Mouse (Mus musculus) hindbrain, embryonic 13.5 days (tissue): Measurements from ENCODE around the gene Rcc1. TPM values are rescaled to one million over a fixed set of nuclear protein-coding genes. Genes with fewer than 3 reads are reported as not detected.
A peak's percentile ranks its signal among the peaks of the same experiment; 100 is the strongest.
"Not testable (repeated sequence)": the region's sequence is repeated elsewhere in the genome, so short reads cannot be mapped to it uniquely, and the experiment has no call there.

Experiments used
- ATAC-seq: fragments of 200-750 bp; cut with Nextera tagmentation; 2 replicates; pipeline ENCODE4 v1.8.0; 2017; ENCODE audit warnings: moderate TSS enrichment; ENCODE audit not compliant: low FRiP score
- H3K27ac ChIP-seq: fragments of 300-500 bp; sonication (generic); 2 replicates; pipeline ENCODE4 v1.5.1; 2015; ENCODE audit warnings: inconsistent platforms, mild to moderate bottlenecking, moderate library complexity
- H3K27me3 ChIP-seq: fragments of 300-500 bp; sonication (generic); 2 replicates; pipeline ENCODE4 v1.6.1; 2015; ENCODE audit warnings: mild to moderate bottlenecking, inconsistent platforms
- H3K36me3 ChIP-seq: fragments of 300-500 bp; sonication (generic); 2 replicates; pipeline ENCODE4 v1.6.1; 2015; ENCODE audit warnings: mild to moderate bottlenecking, inconsistent platforms
- H3K4me1 ChIP-seq: fragments of 300-500 bp; sonication (generic); replicated peaks from 2 replicates; pipeline ENCODE4 v1.6.1; 2015; ENCODE audit warnings: inconsistent platforms
- H3K4me2 ChIP-seq: fragments of 300-500 bp; sonication (generic); 2 replicates; pipeline ENCODE4 v1.6.1; 2015; ENCODE audit warnings: inconsistent platforms, mild to moderate bottlenecking, moderate library complexity
- H3K4me3 ChIP-seq: fragments of 300-500 bp; sonication (generic); 2 replicates; pipeline ENCODE4 v1.5.1; 2015; ENCODE audit warnings: mild to moderate bottlenecking, inconsistent platforms
- H3K9ac ChIP-seq: fragments of 300-500 bp; sonication (generic); 2 replicates; pipeline ENCODE4 v1.6.1; 2015; ENCODE audit warnings: mild to moderate bottlenecking, inconsistent platforms
- H3K9me3 ChIP-seq: fragments of 300-500 bp; sonication (generic); 2 replicates; pipeline ENCODE4 v1.6.1; 2016; ENCODE audit warnings: inconsistent platforms
- WGBS: fragments of 180-500 bp; shearing (Covaris S2); methylation state at CpG from one replicate; pipeline ENCODE4 v1.1.7; 2015; 5-methylcytosine and 5-hydroxymethylcytosine counted together
- polyA plus RNA-seq: library from polyadenylated mRNA; unstranded; fragments of >200 nt; fragmentation: Nextera tagmentation; extraction: Ambion mirVana; gene quantifications from 2 replicates; pipeline ENCODE4 v1.2.1, GENCODE M21; 2015

Gene Rcc1
- polyA plus RNA-seq, 1 experiment from 2014 or later: 37.2 TPM

DNA sequence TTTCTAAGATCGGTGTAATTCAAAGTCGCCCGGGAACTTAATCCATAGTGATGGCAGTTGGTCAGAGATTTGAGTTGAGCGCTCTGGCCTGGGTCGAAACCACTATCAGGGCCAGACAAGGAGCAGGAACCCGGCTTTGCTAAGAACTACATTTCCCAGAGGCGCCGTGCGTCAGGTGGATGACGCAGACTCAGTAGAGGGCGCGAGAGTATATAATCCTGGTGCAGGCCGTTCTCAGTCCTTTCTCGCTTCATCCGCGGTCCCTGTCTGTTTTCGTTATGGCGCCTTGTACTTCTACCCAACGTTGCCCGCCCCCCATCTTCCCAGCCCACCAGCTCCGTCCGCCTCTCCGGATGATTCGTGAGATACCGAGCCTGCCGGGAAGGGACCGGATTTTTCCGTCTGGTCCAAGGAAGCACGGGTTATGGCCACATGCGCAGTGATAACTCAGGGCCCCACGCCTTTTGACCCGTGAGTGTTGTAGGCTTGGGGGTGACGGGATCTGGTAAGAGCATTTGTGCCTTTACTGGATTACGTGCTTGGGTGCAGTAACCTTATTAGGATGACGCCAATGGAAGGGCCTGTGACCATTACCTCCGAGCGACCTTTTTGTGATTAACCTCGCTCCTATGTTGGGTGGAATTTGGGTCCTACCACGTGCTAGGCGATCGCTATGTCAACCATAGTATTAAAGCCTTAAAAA is 44.8 kb downstream of the Rcc1 start:
- Histone ChIP-seq H3K4me1 (peaks cover 15% of the 10 kb centered on the region), H3K27ac (peak overlapping the region; percentile 91), H3K9me3 (no peaks in the 10 kb centered on the region), H3K36me3 (peaks cover 37% of the 10 kb centered on the region), H3K4me2 (peak overlapping the region; percentile 81), H3K4me3 (peak overlapping the region; percentile 60), H3K9ac (peak overlapping the region; percentile 87), H3K27me3 (no peaks in the 10 kb centered on the region)
- 2% methylated on average over 41 of the region's 41 CpGs for WGBS
- peak; percentile 94 for ATAC-seq

DNA sequence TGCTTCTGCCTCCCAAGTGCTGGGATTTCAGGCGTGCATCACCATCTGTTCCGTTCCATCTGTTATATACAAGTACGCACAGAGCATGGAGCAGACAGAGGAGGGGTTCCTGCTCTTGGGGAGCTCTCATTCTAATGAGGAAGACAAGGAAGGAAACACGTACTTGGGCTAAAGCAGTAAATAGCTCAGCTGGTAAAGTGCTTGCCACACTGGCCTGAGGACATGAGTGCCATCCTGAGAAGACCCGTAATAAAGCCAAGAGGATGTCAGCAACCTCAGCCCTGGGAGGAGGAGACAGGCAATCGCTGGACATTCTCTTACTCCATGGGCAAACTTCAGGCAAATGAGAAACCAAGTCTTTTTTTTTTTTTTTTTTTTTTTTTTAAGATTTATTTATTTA is 47.4 kb downstream of the Rcc1 start:
- no peak for ATAC-seq
- H3K9ac ChIP-seq: no peak overlapping the region
- H3K27ac ChIP-seq: no peak overlapping the region
- H3K4me1 ChIP-seq: peaks cover 20% of the 10 kb centered on the region
- H3K36me3 ChIP-seq: peaks cover 13% of the 10 kb centered on the region
- WGBS: 86% methylated on average over 6 of the region's 6 CpGs
- H3K9me3 ChIP-seq: no peaks in the 10 kb centered on the region
- no peaks in the 10 kb centered on the region for H3K27me3 ChIP-seq
- H3K4me2 ChIP-seq: no peak overlapping the region
- H3K4me3 ChIP-seq: no peak overlapping the region

DNA sequence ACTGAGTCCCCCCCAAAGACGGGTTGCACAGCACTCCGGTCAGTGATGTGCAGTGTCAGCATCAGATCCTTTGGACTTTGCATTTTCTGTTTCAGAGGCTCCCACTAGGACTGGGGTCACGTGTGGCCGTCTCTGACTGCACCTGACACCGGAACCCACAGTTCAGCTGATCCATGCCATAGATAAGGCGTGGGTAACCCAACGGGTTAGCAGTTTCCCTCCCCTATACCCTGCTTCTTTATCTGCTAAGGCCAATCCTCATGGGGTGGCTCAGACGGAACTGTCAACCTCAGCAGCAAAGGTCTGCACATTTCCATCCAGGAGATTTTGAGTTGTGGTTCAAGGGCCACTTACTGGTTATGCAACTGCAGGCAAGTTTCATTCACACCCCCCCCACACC is 48.1 kb downstream of the Rcc1 start:
- 88% methylated on average over 8 of the region's 8 CpGs for WGBS
- Histone ChIP-seq H3K27me3 (no peaks in the 10 kb centered on the region), H3K9me3 (no peaks in the 10 kb centered on the region)

DNA sequence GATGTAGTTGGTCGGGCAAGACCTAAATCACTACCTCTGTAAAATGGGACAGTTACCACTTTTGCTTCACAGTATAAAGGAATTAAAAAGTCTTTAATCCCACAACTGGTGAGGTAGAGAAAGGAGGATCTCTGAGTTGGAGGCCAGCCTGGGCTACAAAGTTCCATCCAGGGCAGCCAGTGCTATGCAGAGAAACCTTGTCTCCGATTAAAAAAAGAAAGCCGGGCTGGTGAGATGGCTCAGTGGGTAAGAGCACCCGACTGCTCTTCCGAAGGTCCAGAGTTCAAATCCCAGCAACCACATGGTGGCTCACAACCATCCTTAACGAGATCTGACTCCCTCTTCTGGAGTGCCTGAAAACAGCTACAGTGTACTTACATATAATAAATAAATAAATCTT is 49.9 kb downstream of the Rcc1 start:
- H3K9me3 ChIP-seq, ATAC-seq, H3K4me1 ChIP-seq, H3K27me3 ChIP-seq, H3K27ac ChIP-seq, H3K36me3 ChIP-seq: not testable (repeated sequence)
- 43% methylated on average over 6 of the region's 6 CpGs for WGBS
- Histone ChIP-seq H3K4me3 (peak overlapping the region; percentile 45), H3K4me2 (peak overlapping the region; percentile 60), H3K9ac (peak overlapping the region; percentile 71)

More for the DNA sequence above, 48.1 kb downstream of the Rcc1 start:
- no peak for ATAC-seq
- peaks cover 16% of the 10 kb centered on the region for H3K4me1 ChIP-seq
- no peak overlapping the region for H3K9ac ChIP-seq
- H3K4me2 ChIP-seq: no peak overlapping the region
- H3K36me3 ChIP-seq: peaks cover 6% of the 10 kb centered on the region
- H3K27ac ChIP-seq: no peak overlapping the region
- no peak overlapping the region for H3K4me3 ChIP-seq

DNA sequence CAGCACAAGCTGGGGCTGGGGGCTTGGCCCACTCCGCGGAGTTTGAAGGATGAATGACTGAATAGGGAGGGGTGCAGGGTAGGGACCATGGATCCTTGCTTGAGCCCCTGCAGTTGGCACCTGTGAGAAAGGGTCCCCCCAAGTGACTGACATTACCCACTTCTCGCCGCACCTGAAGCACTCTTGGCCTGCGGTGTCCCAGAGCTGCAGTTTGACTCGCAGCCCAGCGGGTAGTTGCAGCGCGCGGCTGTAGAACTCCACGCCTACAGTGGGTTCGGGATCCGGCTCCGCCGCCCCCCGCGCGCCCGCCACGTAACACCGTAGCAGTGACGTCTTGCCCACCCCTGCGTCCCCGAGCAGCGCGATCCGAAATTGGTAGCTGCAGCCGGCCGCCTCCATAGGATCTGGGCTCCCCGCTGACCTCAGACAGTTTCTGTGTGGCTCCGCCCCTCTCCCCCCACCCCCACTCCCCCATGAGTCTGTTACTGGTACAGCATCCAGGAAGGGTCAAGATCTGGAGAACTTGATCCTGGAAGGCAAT is 50.4 kb downstream of the Rcc1 start, which contains the start of gene Rab42:
Gene Rab42 (minus strand): TSS at position 447 of the 541 bp plus-strand sequence.
- peak within 1 kb of the TSS; percentile 45 for H3K4me3 ChIP-seq
- no peak within 1 kb of the TSS; the same call in 1 of the 2 replicates for H3K27ac ChIP-seq
- H3K9me3 ChIP-seq: no peaks in the 10 kb centered on the region
- H3K4me1 ChIP-seq: peaks cover 5% of the 10 kb centered on the region; the same call in 1 of the 2 replicates
- H3K9ac ChIP-seq: peak within 1 kb of the TSS; percentile 71
- WGBS: 1% methylated on average over 31 of the region's 31 CpGs
- H3K4me2 ChIP-seq: peak within 1 kb of the TSS; percentile 60
- no peaks in the 10 kb centered on the region for H3K27me3 ChIP-seq
- ATAC-seq: peak; percentile 72
- H3K36me3 ChIP-seq: no peaks in the 10 kb centered on the region

DNA sequence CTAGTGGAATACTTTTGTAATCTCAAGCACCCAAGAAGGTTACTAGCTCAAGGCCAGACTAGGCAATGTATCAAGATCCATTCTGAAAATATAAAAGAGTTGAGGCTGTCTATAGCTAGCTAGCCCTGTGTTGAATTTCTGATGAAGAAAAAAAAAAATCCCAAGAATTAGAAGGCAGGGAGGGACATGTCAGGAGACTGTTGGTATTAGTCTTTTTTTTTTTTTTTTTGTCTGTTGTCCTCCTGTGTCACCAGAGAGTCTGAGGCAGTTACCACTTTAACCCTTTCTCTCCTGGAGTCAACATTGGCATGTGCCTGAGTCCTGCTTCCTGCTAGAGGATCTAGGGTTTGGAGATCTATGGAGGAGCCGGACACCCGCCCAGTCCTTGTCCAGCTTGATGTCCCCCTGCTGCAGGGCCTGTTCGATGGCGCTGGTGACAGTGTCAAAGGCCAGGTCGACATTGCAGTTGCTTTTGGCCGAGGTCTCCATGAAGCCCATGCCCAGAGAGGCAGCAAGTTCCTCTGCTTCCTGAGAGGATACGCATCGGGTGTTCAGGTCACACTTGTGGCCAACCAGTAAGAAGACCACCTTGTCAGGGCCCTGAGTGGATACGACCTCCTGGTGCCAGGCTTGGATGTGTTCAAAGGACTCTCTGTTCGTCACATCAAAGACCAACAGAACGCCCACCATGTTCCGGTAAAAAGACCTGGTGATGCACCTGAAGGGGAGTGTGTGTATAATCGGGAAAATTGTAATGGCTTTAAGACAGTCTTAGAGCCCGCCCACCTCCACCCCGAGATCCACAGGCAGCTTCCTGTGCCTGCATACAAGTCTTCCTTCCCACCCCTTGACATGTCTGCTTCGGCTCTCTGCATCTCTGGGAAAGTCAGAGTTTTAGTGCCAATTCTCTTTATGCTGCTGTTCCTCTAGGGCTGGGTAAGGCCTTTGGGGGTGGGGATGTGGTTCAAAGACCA is 51.2 kb downstream of the Rcc1 start:
- peak overlapping the region; percentile 71; the same call in 1 of the 2 replicates for H3K9ac ChIP-seq
- H3K27me3 ChIP-seq: no peaks in the 10 kb centered on the region
- peak overlapping the region; percentile 60 for H3K4me2 ChIP-seq
- no peaks in the 10 kb centered on the region for H3K36me3 ChIP-seq
- no peak overlapping the region; the same call in 1 of the 2 replicates for H3K27ac ChIP-seq
- H3K4me1 ChIP-seq: peaks cover 5% of the 10 kb centered on the region; the same call in 1 of the 2 replicates
- peak overlapping the region; percentile 45 for H3K4me3 ChIP-seq
- 0 out of 2 replicates have a peak, but pooled peaks have one; percentile 17 for ATAC-seq
- 74% methylated on average over 16 of the region's 16 CpGs for WGBS
- H3K9me3 ChIP-seq: no peaks in the 10 kb centered on the region

DNA sequence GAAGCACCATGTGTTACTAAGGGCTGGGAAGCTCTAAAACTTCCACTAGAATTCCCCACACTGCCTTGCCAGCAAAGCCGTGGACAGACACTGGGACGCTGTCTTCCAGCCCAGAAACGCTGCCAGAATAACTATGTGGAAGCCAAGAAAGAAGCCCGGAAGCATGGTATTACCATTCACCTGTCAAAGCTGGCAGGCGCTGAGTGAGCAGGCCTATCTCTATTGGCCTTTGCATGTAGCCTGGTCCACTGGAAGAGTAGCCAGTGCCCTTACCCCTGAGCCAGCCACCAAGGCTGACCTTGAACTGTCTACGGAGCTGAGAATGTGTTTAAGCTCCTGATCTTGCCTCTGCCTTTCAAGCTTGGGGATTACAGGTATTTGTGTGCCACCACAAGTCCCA is 51.9 kb downstream of the Rcc1 start:
- no peak overlapping the region for H3K4me2 ChIP-seq
- peaks cover 5% of the 10 kb centered on the region; the same call in 1 of the 2 replicates for H3K4me1 ChIP-seq
- no peaks in the 10 kb centered on the region for H3K36me3 ChIP-seq
- no peaks in the 10 kb centered on the region for H3K9me3 ChIP-seq
- H3K27ac ChIP-seq: no peak overlapping the region
- H3K9ac ChIP-seq: no peak overlapping the region
- H3K4me3 ChIP-seq: no peak overlapping the region
- 87% methylated on average over 6 of the region's 6 CpGs for WGBS
- ATAC-seq: no peak
- H3K27me3 ChIP-seq: no peaks in the 10 kb centered on the region

DNA sequence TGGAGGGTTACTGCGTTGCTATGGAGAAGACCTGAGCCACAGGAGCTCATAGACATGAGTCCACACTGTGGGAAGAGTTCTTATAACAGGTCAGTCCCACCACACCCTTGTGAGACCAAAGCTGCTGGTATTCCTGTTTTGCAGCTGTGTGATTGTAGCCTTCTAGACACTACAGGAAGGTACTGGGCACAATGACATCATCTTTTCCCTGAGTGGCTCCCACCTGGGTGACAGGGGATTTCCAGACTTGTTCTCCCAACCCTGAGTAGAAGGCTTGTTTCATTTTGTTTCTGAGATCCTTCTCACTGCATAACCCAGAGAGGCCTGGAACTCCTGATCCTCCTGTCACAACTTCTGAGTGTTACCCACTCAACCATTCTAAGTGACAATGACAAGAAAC is 53.6 kb downstream of the Rcc1 start:
- Histone ChIP-seq H3K27ac (no peak overlapping the region), H3K36me3 (0 out of 2 replicates have a peak, but pooled peaks cover 5% of the 10 kb centered on the region), H3K4me3 (no peak overlapping the region), H3K9me3 (no peaks in the 10 kb centered on the region), H3K4me2 (no peak overlapping the region), H3K9ac (no peak overlapping the region), H3K4me1 (peaks cover 5% of the 10 kb centered on the region; the same call in 1 of the 2 replicates), H3K27me3 (no peaks in the 10 kb centered on the region)
- ATAC-seq: no peak
- WGBS: 97% methylated on average over 1 of the region's 1 CpGs

DNA sequence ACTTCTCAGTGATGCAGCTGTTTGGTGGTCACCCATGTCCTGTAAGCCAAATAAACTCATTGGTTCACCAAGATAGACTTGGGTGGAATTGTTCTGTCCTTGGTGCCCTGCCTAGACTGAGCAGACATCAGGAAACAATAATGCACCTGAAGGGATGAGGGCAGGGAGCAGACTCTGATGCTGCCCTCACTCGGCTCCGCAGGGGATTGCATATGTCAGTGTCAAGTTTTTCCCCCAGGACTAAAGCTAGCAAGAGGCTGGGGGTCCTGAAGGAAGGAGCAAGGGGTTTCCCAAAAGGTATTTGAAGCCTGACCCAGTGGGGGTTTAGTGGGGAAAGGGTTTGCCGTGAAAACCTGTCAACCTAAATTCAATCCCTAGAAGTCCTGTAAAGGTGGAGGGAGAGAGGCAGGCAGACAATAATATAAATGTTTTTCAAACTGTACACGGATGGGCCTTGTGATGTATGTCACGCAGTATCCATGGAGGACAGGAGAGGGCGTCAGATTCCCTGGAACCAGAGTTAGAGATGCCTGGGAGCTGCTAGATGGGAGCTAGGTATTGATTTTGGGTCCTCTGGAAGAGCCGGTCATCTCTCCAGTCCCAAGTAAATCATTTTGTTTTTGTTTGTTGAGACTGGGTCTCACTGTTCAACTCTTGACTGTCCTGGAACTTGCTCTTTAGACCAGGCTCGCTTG is 57.6 kb downstream of the Rcc1 start:
- Histone ChIP-seq H3K4me1 (no peaks in the 10 kb centered on the region), H3K27me3 (no peaks in the 10 kb centered on the region), H3K36me3 (peaks cover 38% of the 10 kb centered on the region), H3K27ac (no peak overlapping the region), H3K9me3 (no peaks in the 10 kb centered on the region), H3K4me3 (no peak overlapping the region), H3K9ac (no peak overlapping the region; the same call in 1 of the 2 replicates), H3K4me2 (no peak overlapping the region)
- WGBS: 45% methylated on average over 8 of the region's 8 CpGs
- ATAC-seq: no peak

DNA sequence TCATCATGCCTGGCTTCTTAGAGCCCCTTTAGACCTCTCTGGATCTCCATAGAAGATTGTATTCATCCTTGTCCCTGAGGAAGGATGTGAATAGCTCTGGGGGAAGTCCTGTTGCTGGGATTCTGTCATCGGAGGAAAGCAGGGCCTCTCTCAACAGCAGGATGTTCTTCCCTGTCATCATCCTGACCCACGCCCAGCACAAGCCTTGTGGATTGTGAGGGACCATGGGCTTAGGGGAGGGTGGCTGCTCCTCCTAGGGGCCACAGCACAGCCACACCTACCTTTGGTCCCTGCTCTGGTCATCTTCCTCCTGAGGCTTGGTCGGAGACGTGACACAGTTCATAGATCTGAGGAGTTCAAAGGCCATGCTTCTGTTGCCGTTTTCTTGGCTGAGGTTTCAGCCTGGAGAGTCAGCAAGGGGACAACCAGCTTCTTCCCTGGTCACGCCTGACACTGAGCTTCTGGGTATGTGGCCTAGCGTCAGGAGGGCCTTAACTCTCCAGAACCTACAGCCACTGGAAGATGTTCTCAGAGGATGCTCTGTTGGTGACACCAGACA is 59.6 kb downstream of the Rcc1 start:
- Histone ChIP-seq H3K27ac (no peak overlapping the region), H3K9me3 (no peaks in the 10 kb centered on the region), H3K4me2 (no peak overlapping the region), H3K36me3 (peaks cover 53% of the 10 kb centered on the region), H3K9ac (0 out of 2 replicates have a peak overlapping the region, but pooled peaks have one; percentile 29), H3K27me3 (no peaks in the 10 kb centered on the region), H3K4me3 (no peak overlapping the region), H3K4me1 (no peaks in the 10 kb centered on the region)
- WGBS: 87% methylated on average over 7 of the region's 7 CpGs
- no peak for ATAC-seq

DNA sequence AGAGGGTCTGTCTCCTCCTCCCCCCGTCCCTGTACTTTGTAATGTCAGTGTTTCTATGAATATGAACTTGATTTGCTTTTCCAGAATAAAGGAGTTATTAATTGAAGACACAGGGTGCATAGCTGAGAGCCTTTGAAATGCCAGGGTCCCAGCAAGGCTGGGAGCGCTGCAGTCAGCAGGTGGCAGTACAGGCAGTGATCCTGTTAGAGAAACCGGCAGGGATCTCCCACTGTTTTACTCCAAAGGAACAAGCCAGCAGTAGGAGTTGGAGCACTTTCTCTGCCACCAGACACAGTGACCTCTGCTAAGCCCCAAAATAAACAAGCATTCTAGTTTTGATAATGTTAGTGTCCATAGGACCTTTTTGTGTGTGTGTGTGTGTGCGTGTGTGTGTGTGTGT is 60.4 kb downstream of the Rcc1 start:
- Histone ChIP-seq H3K4me2 (no peak overlapping the region), H3K4me3 (no peak overlapping the region), H3K9me3 (no peaks in the 10 kb centered on the region), H3K4me1 (no peaks in the 10 kb centered on the region), H3K27ac (no peak overlapping the region), H3K36me3 (peaks cover 53% of the 10 kb centered on the region), H3K9ac (no peak overlapping the region), H3K27me3 (no peaks in the 10 kb centered on the region)
- ATAC-seq: no peak
- 43% methylated on average over 4 of the region's 4 CpGs for WGBS
